Mouse (Mus musculus): ENCODE results near the gene Me1.

The Me1 gene

DNA sequence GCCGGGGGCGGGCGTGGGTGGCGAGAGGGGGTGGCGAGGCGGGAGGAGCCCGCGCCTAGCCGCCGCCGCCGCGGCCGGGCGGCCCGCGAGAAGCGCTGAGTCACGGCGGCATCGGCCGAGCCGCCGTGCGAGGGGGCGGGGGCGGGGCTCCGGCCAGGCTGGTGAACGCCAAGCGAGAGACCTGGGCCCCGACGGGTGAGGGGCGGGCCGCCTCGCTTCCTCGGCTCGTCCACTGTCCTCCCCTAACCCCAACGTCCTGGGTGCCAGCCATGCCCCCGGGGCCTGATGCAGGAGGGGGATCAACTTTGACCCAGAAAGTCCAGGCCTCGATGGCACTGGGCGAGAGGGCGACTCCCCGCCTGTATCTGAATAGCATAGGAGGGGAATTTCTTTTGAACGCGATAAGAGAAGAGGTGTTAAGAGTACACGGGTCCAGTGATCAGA lies at the start of gene Me1:
Gene Me1, minus strand, starts transcription at position 136 of the 444 bp plus-strand sequence.
- peak; percentile 36 for DNase-seq (ENCODE audit: low read depth)

GRCm38 (mm10) chr9:86744041-86744440 lies 48.3 kb upstream of the Me1 start:
- DNase-seq (ENCODE audit: low read depth): no peak

DNA sequence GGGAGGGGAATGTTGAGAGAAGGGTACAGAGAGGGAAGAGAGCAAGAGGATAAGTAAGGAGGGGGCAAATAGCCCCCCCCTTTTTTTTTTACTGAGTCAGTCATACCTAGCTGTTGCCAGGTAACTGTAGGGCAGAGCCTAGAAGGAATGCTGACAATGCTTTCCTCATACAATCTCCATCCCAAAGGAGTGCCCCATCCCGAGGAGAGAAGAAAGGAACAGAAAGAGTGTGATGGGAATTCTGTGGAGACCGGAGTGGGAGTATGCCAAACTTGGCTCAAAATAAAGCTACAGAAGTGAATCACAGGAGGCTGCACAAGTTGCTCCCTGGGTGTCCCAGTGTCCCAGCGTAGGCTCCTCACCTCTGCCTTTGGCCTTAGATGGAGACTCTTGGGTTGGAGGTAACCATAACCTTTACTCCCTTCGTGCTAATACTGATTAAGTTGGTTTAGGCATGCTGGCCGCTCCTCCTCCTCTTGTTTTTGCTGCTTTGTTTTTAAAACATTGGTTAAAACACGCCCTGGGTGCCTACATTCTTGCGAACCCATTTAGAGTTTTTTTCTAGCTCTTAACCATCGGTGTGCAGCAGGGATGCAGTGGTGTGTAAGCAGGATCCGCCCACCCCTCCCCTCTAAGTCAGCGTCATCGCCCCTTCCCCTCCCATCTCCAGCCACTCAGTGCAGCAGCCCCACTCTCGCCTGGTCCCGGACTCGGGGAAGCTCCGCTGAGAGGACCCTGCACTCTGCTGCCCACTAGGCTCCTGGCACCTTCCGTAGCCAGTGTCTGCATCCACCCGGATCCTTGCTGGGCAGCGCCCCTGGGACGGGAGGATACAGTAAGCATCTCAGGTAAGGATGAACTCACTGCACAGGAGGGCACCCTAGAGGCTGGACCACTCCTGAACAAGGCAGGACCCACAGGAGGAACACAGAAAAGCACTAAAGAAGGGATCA lies 47.5 kb upstream of the Me1 start, which contains the start of gene Prss35:
Gene Prss35, plus strand, starts transcription at position 691 of the 953 bp plus-strand sequence.
- DNase-seq (ENCODE audit: low read depth): no peak

DNA sequence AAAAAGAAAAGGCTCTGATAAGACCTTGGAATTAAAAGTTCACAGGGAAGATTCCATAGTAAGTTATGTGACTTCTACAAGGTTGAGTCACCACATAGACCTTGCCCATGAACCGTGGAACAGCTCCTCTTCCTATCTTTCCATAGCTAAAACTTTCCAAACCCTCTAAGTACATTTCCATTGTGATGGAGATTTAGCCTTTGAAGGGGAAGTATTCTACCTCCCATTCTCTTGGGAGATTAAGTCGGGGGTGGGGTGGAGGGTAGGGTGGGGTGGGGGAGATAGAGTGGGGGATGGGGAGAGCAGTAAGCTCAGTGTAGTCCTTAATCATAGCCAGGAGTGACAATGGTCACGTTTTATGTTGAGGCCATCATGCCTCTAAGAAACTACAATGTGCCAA lies 44.2 kb upstream of the Me1 start:
- no peak for DNase-seq (ENCODE audit: low read depth)

GRCm38 (mm10) chr9:86738801-86739200 lies 43.0 kb upstream of the Me1 start:
- no peak for DNase-seq (ENCODE audit: low read depth)

DNA sequence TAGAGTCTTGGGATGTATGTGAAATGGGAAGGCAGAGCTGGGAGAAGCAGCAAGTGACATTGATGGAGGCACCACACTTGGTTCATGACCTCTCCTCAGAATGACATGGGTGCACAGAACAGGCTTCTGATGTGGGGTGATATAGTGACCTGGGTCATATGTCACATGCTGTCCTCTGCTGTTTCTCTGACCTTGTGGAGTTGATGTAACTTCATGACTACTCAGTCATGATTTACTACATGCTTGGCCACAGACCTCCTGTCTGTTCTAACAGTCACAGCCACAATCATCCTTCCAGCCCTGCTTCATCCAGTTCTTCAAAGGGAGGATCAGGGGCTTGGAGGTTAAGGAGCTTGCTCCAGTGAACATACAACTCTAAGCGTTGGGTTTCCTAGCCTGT lies 42.3 kb upstream of the Me1 start:
- DNase-seq (ENCODE audit: low read depth): no peak

DNA sequence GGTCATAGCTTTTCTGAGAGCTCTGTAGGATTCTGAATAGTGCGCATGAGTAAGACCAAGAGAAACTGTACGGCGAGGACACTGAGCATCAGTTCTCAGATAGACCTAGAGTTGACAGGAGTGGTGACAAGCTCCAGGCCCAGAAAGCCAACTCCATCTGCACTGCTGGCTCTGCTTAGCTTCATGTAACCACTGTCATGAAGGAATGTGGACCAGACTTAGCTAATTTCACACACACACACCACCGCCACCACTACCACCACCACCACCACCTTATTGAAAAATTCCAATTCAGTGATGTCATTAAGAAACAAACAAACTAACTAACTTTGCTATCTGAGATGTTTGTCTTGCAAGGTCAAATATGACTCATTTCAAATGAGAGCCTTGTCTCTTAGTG lies 41.2 kb upstream of the Me1 start:
- no peak for DNase-seq (ENCODE audit: low read depth)

DNA sequence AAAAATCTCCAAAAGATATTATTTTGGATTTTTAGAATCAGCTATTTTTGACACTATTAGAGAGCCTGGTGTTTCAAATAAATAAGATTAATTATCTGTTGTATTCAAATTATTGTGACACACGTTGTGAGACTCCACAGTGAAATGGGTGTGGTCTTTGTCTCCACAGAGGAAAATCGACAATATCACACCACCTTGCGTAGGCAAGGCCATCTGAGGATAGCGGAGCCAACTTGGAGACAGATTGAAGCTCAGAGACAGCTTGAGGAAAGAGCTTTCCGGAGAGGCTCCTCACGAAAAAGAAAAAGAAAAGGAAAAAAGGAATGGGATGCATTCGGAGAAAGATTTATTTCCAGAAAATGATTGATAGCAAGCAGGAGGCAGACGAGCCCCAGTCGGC lies 39.0 kb upstream of the Me1 start:
- DNase-seq (ENCODE audit: low read depth): no peak

GRCm38 (mm10) chr9:86734357-86734756 lies 38.6 kb upstream of the Me1 start:
- DNase-seq (ENCODE audit: low read depth): no peak

DNA sequence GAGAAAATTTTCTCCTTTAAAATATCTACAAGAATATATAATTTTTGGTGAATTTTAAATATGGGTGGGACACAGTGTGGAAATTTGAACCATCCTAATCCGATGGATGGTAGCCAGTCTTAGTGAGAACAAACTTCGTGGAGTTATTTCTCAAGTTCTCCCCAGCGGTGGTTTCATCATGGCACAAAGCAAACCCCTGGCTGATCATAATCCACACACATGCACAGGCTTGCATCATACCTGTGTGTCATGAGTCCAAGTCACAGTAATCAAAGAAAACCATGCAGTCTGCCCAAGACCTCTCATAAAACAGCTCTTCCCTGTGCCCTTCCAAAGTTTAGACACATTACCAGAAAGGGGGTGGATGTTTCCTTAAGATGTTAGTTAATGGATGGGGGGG lies 34.1 kb upstream of the Me1 start:
- DNase-seq (ENCODE audit: low read depth): no peak

DNA sequence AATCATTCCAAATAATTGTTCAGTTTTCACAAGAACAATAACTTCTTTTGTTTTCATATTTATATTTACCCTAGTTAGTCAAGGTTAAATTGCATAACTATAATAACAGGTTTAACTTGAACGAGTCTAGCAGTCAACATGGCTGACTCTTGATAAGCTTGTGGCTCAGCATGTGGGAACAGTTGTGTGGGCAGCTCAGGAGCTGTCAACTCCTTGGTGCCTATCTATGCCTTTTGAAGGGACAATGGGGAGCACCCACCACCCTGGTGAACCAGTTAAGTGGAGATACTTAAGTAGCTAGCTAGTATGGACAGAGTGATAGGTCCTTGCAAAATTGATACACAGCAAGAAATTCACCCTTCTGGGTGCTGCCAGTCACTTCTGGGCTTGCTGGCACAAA lies 33.3 kb upstream of the Me1 start:
- no peak for DNase-seq (ENCODE audit: low read depth)

GRCm38 (mm10) chr9:86728214-86728814 lies 32.6 kb upstream of the Me1 start:
- no peak for DNase-seq (ENCODE audit: low read depth)

DNA sequence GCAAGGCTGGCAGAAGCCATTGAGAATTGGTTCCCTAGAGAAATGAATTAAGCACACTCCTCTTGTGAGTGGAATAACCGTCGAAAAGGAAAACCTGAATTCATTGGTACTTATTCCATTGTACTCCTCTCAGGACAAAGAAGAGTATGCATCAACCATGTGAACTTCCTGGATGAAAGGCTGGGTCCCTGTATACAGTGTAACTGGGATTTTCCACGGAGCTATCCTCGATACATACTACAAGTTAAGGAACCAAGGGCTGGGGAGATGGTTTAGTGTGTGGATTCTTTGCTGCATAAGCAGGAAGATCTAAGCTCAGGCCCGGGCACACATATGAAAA lies 30.6 kb upstream of the Me1 start:
- DNase-seq (ENCODE audit: low read depth): no peak

GRCm38 (mm10) chr9:86725604-86726380 lies 30.0 kb upstream of the Me1 start:
- no peak for DNase-seq (ENCODE audit: low read depth)

DNA sequence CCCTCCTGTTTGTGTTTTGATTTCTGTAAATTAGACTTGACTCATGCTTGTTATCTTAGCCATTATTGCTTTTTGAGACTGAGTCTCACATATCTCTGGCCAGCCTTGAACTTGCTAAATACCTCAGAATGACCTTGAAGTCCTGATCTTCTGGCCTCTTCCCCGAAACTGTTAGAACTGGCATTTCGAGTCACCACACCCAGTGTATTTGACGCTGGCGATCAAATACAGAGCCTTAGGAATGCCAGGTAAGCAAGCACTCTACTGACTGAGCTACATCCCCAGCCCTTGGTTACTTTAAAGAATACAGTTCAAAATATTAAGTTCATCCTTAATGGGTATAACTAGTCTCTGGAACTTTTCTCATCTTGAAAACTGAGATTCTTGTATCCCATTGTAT lies 29.3 kb upstream of the Me1 start:
- DNase-seq (ENCODE audit: low read depth): no peak

GRCm38 (mm10) chr9:86720794-86721193 lies 25.0 kb upstream of the Me1 start:
- DNase-seq (ENCODE audit: low read depth): no peak

DNA sequence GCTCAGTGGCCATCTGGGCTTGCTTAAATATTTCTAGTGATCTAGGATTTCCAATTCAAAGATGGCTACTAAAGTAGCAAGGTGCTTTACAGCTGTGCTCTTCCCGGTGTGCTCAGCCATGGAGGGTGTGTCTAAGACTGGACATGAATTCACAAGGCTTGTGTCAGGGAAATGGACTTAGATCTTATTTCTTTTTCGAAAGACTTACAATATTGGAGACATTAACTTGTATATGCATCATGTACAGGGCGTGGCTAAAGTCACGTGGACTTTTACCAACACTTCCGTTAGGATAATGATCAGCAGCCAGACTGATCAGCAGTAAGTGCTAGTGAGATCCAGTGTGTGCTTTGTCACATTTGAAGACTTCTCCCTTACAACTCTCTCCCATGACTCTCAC lies 24.5 kb upstream of the Me1 start:
- DNase-seq (ENCODE audit: low read depth): no peak

GRCm38 (mm10) chr9:86717119-86717518 lies 21.4 kb upstream of the Me1 start:
- no peak for DNase-seq (ENCODE audit: low read depth)

DNA sequence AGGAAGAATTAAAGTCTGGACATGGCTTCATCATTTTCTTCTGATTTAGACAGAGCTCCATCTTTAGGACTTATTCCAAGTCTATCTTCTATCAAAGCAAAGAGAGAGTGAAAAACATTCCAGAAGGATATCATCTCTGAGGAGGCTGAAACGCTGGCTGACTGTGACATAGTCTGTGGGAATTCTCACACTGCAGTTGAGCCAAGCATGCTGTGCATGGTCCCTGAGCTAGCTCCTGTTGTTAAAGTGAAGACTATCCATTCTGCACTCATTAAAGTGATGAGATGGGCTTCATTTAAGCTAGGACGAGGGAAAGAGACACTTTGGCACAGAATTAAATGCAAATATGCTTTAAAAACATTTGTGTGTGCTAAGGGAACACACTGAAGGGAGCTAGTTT lies 20.8 kb upstream of the Me1 start:
- no peak for DNase-seq (ENCODE audit: low read depth)

DNA sequence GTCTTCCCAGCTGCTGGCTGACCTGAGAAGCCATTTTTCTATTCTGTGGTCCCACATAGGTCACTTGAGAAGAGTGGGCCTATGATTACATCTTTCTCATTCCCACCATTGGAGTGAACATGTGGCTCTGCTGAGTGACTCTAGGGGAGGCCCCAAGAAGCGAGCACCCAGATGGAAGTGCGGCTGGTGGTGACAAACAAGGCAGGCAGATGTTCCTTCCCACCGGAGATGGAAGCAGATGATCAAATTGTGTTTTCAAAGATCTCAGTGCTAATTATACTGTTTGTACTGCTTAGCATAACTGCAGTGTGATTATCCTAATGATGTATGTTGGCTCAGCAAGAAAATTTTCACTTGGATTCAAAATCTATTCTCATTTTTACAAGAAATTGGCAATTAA lies 18.3 kb upstream of the Me1 start:
- no peak for DNase-seq (ENCODE audit: low read depth)

GRCm38 (mm10) chr9:86712648-86713047 lies 16.9 kb upstream of the Me1 start:
- no peak for DNase-seq (ENCODE audit: low read depth)

DNA sequence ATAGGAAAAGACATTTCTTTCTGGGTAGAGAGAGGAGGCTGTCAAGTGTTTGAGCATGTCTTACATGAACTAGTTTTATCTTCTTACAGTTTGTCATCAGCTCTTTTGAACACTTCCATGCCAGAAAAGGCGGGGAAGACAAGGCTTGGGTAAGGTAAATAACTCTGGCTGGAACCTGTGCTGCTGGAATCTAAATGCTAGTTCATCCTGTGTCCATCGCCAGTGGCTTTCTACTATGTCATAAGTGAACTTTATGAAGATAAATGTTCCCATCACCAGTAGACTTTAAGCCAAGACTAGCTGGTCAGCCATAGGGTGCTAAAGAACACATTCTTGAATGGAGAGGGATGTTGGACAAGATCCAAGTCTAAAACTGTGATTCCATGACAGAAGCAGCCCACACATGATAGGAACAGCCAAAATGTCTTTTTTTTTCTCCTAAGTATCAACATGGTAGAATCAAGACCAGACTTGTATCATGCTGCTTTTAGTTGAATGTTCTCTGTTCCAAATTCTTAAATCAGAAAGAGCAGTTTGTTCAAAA lies 14.4 kb upstream of the Me1 start:
- no peak for DNase-seq (ENCODE audit: low read depth)

DNA sequence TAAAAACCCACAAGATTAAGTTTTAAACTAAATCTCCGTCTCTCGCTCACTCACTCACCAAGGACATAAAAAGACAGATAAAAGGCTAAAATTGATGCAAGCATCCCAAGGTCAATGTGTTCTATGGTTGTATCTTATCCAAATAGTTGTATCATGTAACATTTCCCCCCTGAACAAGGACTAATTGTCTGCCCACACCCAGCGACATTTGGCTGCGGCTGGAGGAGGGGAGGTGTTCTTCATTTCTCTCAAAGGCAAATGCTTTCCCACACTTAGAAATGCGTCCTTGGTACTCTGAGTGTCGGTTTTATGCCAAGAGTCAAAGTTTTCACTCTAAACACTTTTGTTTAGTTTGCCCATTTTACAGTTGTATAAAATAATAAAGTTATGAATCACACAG lies 13.2 kb upstream of the Me1 start:
- no peak for DNase-seq (ENCODE audit: low read depth)
